Mouse (Mus musculus): Measurements from ENCODE around the gene Tmem236. TPM values are rescaled to one million over a fixed set of nuclear protein-coding genes. Genes with fewer than 3 reads are reported as not detected.
A peak's percentile ranks its signal among the peaks of the same experiment; 100 is the strongest.

Gene Tmem236
- total and polyA plus RNA-seq, 2 experiments from 2014 or later, result 0.04 to 1.2 TPM

DNA sequence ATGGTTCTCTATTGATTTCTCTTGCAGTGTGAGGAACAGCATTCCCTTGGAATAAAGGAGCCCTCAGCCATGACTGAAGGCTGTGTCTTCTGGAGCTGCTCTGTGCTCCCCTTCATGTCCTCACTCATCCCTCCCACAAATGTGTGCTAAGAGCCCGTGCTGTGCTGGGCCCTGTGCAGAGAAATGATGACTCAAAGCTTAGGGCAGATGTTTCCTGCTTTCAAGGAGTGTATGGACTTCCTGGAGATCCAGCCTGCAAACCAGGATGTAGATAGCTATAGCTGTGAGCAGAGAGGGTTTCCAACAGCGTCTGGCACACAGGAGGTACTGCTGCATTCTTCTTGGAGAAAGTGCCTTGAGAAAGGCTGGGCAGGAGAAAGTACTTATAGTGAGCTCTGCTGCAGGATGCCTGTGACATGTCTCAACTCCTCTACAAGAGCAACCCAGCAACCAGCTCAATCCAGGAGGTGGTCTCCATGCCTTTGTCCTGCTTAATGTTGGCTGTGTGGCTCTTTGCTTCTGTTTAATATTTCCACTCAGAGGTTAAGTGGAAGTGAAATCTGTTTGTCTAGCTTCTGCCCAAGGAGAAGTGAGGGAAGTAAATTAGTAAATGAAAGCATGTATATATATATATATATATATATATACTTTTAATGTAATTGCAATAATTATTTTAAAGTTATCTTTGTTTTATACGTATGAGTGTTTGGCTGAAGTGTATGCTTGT lies 8.5 kb upstream of the Tmem236 start:
- ATAC-seq (ENCODE audit: insufficient read depth, low read depth), result peak; percentile 89
- no peak overlapping the region for H3K9ac ChIP-seq (replicated peaks; ENCODE audit: low read depth, low read length)
- WGBS, result 66% methylated on average over 3 of the region's 3 CpGs
- H3K36me3 ChIP-seq (replicated peaks; ENCODE audit: control insufficient read depth, insufficient read depth, low read length), result no peaks in the 10 kb centered on the region
- peak overlapping the region; percentile 5; the same call in 1 of the 2 replicates for H3K27ac ChIP-seq (ENCODE audit: low read depth)
- peaks cover 12% of the 10 kb centered on the region for H3K4me1 ChIP-seq (ENCODE audit: control insufficient read depth, insufficient read depth)
- peak; percentile 54 for DNase-seq (ENCODE audit: low spot score)
- no peak overlapping the region for H3K4me3 ChIP-seq (ENCODE audit: low read depth, low read length)
- H3K4me2 ChIP-seq (ENCODE audit: low read depth, low read length), result no peak overlapping the region
- TF ChIP-seq EP300 (IDR thresholded peaks at IDR 0.05; ENCODE audit: low read depth) (no peak), CTCF (IDR thresholded peaks at IDR 0.05; ENCODE audit: low read depth) (no peak)
- no peaks in the 10 kb centered on the region for H3K9me3 ChIP-seq (replicated peaks; ENCODE audit: control insufficient read depth, low read length)
- no peaks in the 10 kb centered on the region for H3K27me3 ChIP-seq (ENCODE audit: control insufficient read depth, insufficient read depth, low read length)

DNA sequence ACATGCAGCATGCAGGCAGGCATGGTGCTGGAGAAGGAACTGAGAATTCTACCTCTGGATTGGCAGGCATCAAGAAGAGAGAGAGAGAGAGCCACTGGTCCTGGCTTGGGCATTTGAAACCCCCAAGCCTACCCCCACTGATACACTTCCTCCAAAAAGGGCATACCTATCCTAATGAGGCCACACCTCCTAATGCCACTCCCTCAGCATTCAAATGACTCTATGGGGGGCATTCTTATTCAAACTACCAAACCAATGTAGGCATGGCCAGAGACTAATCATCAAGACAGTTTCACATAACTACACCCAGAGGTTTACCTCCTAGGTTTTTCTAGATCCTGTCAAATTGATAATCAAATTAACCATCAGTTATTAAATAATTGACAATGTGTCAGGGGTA lies 6.6 kb upstream of the Tmem236 start:
- Histone ChIP-seq H3K4me2 (ENCODE audit: low read depth, low read length) (no peak overlapping the region), H3K36me3 (replicated peaks; ENCODE audit: control insufficient read depth, insufficient read depth, low read length) (no peaks in the 10 kb centered on the region), H3K9me3 (replicated peaks; ENCODE audit: control insufficient read depth, low read length) (no peaks in the 10 kb centered on the region), H3K27ac (ENCODE audit: low read depth) (no peak overlapping the region), H3K27me3 (ENCODE audit: control insufficient read depth, insufficient read depth, low read length) (no peaks in the 10 kb centered on the region), H3K4me3 (ENCODE audit: low read depth, low read length) (no peak overlapping the region), H3K4me1 (ENCODE audit: control insufficient read depth, insufficient read depth) (peaks cover 12% of the 10 kb centered on the region), H3K9ac (replicated peaks; ENCODE audit: low read depth, low read length) (no peak overlapping the region)
- DNase-seq (ENCODE audit: low spot score) (no peak), ATAC-seq (ENCODE audit: insufficient read depth, low read depth) (no peak)
- TF ChIP-seq EP300 (IDR thresholded peaks at IDR 0.05; ENCODE audit: low read depth) (no peak), CTCF (IDR thresholded peaks at IDR 0.05; ENCODE audit: low read depth) (no peak)

DNA sequence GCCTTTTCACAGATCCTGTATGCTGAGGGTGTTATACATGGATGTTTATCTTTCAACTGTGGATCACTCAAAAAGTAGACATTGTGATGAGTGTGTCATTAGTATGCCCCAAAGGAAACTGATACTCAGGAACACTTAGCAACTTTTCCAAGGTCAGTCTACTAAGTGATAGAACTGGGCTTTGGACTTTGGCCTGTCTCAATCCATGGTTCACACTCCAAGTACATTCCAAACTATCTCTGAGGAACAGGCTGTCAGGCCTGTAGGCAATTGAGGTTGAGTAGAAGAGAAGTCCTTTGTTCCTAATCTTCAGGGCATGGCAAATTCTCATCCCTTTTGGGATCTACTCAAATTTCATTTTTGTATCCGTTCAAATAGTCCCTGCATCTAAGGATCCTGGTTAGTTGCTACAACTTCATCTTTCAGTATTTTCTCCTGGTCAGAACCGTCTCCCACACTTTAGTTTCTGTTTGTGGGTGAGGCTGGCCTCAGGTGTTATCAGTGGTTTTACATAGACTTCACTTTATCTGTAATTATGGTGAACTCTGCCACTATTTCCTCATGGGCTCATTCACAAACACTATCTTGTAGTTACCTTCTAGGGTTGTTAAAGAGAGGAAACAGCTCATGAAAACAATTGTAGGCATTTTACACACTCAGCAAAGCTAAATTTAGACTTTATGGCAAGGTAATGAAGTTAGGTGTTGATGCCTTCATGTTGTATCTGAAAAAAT lies 2.3 kb downstream of the Tmem236 start:
- no peak for TF ChIP-seq EP300 (IDR thresholded peaks at IDR 0.05; ENCODE audit: low read depth)
- TF ChIP-seq CTCF (IDR thresholded peaks at IDR 0.05; ENCODE audit: low read depth), result no peak
- H3K36me3 ChIP-seq (replicated peaks; ENCODE audit: control insufficient read depth, insufficient read depth, low read length), result no peaks in the 10 kb centered on the region
- H3K4me1 ChIP-seq (ENCODE audit: control insufficient read depth, insufficient read depth), result no peaks in the 10 kb centered on the region
- WGBS, result 68% methylated on average over 2 of the region's 2 CpGs
- H3K27ac ChIP-seq (ENCODE audit: low read depth), result no peak overlapping the region
- H3K9me3 ChIP-seq (replicated peaks; ENCODE audit: control insufficient read depth, low read length), result no peaks in the 10 kb centered on the region
- no peak overlapping the region for H3K9ac ChIP-seq (replicated peaks; ENCODE audit: low read depth, low read length)
- no peak overlapping the region for H3K4me2 ChIP-seq (ENCODE audit: low read depth, low read length)
- DNase-seq (ENCODE audit: low spot score), result no peak
- no peaks in the 10 kb centered on the region for H3K27me3 ChIP-seq (ENCODE audit: control insufficient read depth, insufficient read depth, low read length)
- no peak for ATAC-seq (ENCODE audit: insufficient read depth, low read depth)
- H3K4me3 ChIP-seq (ENCODE audit: low read depth, low read length), result no peak overlapping the region

DNA sequence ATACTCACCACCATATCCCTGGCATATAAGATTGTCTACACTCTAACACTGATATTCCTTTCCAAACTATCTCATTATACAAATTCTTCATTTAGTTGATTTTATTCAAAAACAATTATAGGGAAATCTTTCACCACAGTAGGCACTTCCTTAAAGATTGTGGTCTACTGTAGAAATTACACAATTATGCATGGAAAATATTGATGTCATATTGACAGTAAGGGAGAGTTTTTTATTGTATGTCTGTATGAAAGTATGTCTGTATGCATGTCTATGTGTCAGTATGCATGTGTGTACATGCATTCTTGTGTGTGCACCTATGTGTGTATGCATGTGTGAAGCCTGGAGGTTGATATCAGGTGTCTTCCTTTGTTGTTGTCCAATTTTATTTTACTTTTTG lies 10.1 kb downstream of the Tmem236 start:
- no peaks in the 10 kb centered on the region for H3K4me1 ChIP-seq (ENCODE audit: control insufficient read depth, insufficient read depth)
- DNase-seq (ENCODE audit: low spot score) (no peak), ATAC-seq (ENCODE audit: insufficient read depth, low read depth) (no peak)
- H3K9me3 ChIP-seq (replicated peaks; ENCODE audit: control insufficient read depth, low read length), result no peaks in the 10 kb centered on the region
- H3K36me3 ChIP-seq (replicated peaks; ENCODE audit: control insufficient read depth, insufficient read depth, low read length), result no peaks in the 10 kb centered on the region
- TF ChIP-seq EP300 (IDR thresholded peaks at IDR 0.05; ENCODE audit: low read depth) (no peak), CTCF (IDR thresholded peaks at IDR 0.05; ENCODE audit: low read depth) (no peak)
- H3K27ac ChIP-seq (ENCODE audit: low read depth), result no peak overlapping the region
- no peak overlapping the region for H3K9ac ChIP-seq (replicated peaks; ENCODE audit: low read depth, low read length)
- H3K27me3 ChIP-seq (ENCODE audit: control insufficient read depth, insufficient read depth, low read length), result no peaks in the 10 kb centered on the region
- H3K4me2 ChIP-seq (ENCODE audit: low read depth, low read length), result no peak overlapping the region
- no peak overlapping the region for H3K4me3 ChIP-seq (ENCODE audit: low read depth, low read length)

DNA sequence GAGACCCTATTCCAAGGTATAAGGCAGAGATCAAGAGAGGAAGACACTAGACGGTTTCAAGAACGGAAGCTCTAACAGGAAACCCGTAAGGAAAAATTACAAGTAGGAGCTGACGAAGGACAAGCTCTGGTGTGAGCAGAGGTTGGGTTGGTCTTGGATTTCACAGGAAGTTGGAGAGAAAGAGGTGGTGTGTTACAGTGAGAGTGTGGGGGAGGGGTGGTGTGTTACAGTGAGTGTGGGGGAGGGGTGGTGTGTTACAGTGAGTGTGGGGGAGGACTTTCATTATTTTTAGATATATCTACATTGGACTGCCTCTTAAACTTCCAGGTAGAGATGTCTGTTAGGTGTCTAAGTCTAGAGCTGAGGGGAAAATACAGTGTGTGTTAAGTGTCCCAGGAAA lies 16.4 kb downstream of the Tmem236 start:
- Histone ChIP-seq H3K4me1 (ENCODE audit: control insufficient read depth, insufficient read depth) (no peaks in the 10 kb centered on the region), H3K36me3 (replicated peaks; ENCODE audit: control insufficient read depth, insufficient read depth, low read length) (no peaks in the 10 kb centered on the region), H3K27me3 (ENCODE audit: control insufficient read depth, insufficient read depth, low read length) (no peaks in the 10 kb centered on the region), H3K4me3 (ENCODE audit: low read depth, low read length) (no peak overlapping the region), H3K9me3 (replicated peaks; ENCODE audit: control insufficient read depth, low read length) (no peaks in the 10 kb centered on the region), H3K27ac (ENCODE audit: low read depth) (no peak overlapping the region), H3K4me2 (ENCODE audit: low read depth, low read length) (no peak overlapping the region), H3K9ac (replicated peaks; ENCODE audit: low read depth, low read length) (no peak overlapping the region)
- ATAC-seq (ENCODE audit: insufficient read depth, low read depth) (no peak), DNase-seq (ENCODE audit: low spot score) (peak; percentile 9)
- 41% methylated on average over 4 of the region's 4 CpGs for WGBS
- no peak for TF ChIP-seq CTCF (IDR thresholded peaks at IDR 0.05; ENCODE audit: low read depth)
